Mouse (Mus musculus): ENCODE measurements around the gene Cpeb2.

GRCm38 (mm10) chr5:43337212-43337611 is 104.2 kb downstream of the Cpeb2 start:
- no peak for TF ChIP-seq MYOG (IDR thresholded peaks at IDR 0.05; ENCODE audit: control insufficient read depth in 1 of 3, insufficient read depth in 1 of 3, insufficient read length in 2 of 3, low read depth in 2 of 3)
- TF ChIP-seq POLR2A (IDR thresholded peaks at IDR 0.05; ENCODE audit: insufficient read length, low read depth): no peak
- no peak for TF ChIP-seq MAX (IDR thresholded peaks at IDR 0.05; ENCODE audit: low read depth)
- TF ChIP-seq MYOD1 (IDR thresholded peaks at IDR 0.05; ENCODE audit: control insufficient read depth in 1 of 3, insufficient read length in 2 of 3, low read depth in 2 of 3): no peak
- no peak for TF ChIP-seq TCF12 (IDR thresholded peaks at IDR 0.05; ENCODE audit: insufficient read depth, poor library complexity, severe bottlenecking)
- TF ChIP-seq E2F4 (IDR thresholded peaks at IDR 0.05; ENCODE audit: insufficient read depth): no peak
- no peak for TF ChIP-seq POLR2AphosphoS2 (IDR thresholded peaks at IDR 0.05; ENCODE audit: insufficient read length, low read depth)
- no peak for TF ChIP-seq SRF (IDR thresholded peaks at IDR 0.05; ENCODE audit: control insufficient read depth, insufficient read length, low read depth)
- no peak for TF ChIP-seq CEBPB (IDR thresholded peaks at IDR 0.05; ENCODE audit: insufficient read depth, poor library complexity, severe bottlenecking)
- no peak for TF ChIP-seq USF1 (IDR thresholded peaks at IDR 0.05; ENCODE audit: low read depth)
- no peak for TF ChIP-seq REST (IDR thresholded peaks at IDR 0.05; ENCODE audit: insufficient read depth, insufficient read length)
- no peak for TF ChIP-seq TCF3 (IDR thresholded peaks at IDR 0.05; ENCODE audit: insufficient read length, low read depth)

Measured in myocyte (in vitro differentiated cells).